Mouse (Mus musculus) neural tube, embryonic 15.5 days (tissue): ENCODE measurements at regions not wholly inside any gene's neighbourhood (a gene's known extent, or its start where the extent isn't known, plus 50 kb on each side); places are given as distances from the start of the nearest gene placed in this dataset.
"Not testable (repeated sequence)": the region's sequence is repeated elsewhere in the genome, so short reads cannot be mapped to it uniquely, and the experiment has no call there.

ENCODE experiments used
- ATAC-seq: fragments of 200-750 bp; cut with Nextera tagmentation; 2 replicates; pipeline ENCODE4 v1.8.0; 2017; ENCODE audit warnings: mild to moderate bottlenecking, moderate TSS enrichment, moderate library complexity; ENCODE audit not compliant: low FRiP score
- H3K27ac ChIP-seq: fragments of 300-500 bp; sonication (generic); replicated peaks from 2 replicates; pipeline ENCODE4 v1.5.1; 2015; ENCODE audit warnings: mild to moderate bottlenecking, inconsistent platforms
- H3K27me3 ChIP-seq: fragments of 300-500 bp; sonication (generic); replicated peaks from 2 replicates; pipeline ENCODE4 v1.6.1; 2015; ENCODE audit warnings: inconsistent platforms
- H3K36me3 ChIP-seq: fragments of 300-500 bp; sonication (generic); 2 replicates; pipeline ENCODE4 v1.6.1; 2015; ENCODE audit warnings: inconsistent platforms
- H3K4me1 ChIP-seq: fragments of 300-500 bp; sonication (generic); 2 replicates; pipeline ENCODE4 v1.6.1; 2015; ENCODE audit warnings: inconsistent platforms
- H3K4me2 ChIP-seq: fragments of 300-500 bp; sonication (generic); 2 replicates; pipeline ENCODE4 v1.6.1; 2015; ENCODE audit warnings: inconsistent platforms, mild to moderate bottlenecking, moderate library complexity
- H3K4me3 ChIP-seq: fragments of 300-500 bp; sonication (generic); replicated peaks from 2 replicates; pipeline ENCODE4 v1.5.1; 2015; ENCODE audit warnings: mild to moderate bottlenecking, inconsistent platforms
- H3K9ac ChIP-seq: fragments of 300-500 bp; sonication (generic); replicated peaks from 2 replicates; pipeline ENCODE4 v1.6.1; 2015; ENCODE audit warnings: mild to moderate bottlenecking, inconsistent platforms
- H3K9me3 ChIP-seq: fragments of 300-500 bp; sonication (generic); replicated peaks from 2 replicates; pipeline ENCODE4 v1.6.1; 2016; ENCODE audit warnings: inconsistent platforms
- WGBS: fragments of 180-500 bp; shearing (Covaris S2); methylation state at CpG from one replicate; pipeline ENCODE4 v1.1.7; 2015; ENCODE audit warnings: mixed read lengths; 5-methylcytosine and 5-hydroxymethylcytosine counted together

DNA sequence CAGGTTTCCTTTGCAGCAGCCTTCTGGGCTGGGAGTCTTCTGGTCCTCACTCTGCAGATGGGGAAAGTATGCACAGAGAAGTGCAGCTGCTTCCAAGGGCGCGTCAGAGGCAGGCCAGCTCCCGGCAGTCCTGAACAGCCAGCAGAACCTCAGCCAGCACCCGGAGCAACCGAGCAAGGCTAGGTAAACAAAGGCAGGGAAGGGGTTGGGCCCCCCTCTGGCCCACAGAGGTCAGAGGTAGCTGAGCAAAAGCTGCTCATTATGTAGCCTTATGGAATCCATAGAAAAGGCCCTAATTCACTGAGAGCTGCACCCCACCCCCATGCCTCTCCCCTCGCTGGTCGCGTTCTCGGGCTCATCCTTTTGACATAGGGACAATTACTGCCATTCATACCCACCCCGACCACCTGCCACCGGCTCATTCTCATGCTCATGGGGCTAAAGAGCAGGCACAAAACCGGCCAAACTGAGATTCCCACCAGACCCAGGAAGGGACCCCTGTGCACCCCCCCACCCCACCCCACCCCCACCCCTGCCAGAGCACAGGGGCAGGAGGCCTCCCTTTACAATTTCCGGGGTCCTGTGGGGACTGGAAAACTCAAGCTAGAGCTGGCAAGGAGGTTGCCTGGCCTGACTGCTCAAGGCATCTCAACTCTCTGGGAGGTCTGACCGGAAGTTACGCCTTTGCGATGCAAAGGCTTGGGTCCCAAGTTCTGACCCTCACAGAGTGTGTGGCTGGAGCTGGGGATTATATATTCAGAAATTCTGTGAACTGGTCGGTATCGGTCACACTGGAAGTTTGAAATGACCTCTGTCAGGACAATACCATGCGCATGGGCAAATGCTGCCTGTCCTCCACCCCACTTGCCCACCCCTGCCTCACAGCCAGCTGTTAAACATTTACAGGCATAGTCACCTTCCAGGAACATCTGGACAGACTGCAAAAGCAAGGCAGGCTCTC, 59.0 kb upstream of the Fzd7 start:
- Histone ChIP-seq H3K36me3 (no peaks in the 10 kb centered on the region), H3K4me2 (no peak overlapping the region), H3K27ac (no peak overlapping the region), H3K9me3 (no peaks in the 10 kb centered on the region), H3K9ac (no peak overlapping the region), H3K27me3 (no peaks in the 10 kb centered on the region), H3K4me3 (no peak overlapping the region), H3K4me1 (peaks cover 11% of the 10 kb centered on the region)
- 18% methylated on average over 19 of the region's 19 CpGs for WGBS
- ATAC-seq, result peak; percentile 49; the same call in 1 of the 2 replicates

DNA sequence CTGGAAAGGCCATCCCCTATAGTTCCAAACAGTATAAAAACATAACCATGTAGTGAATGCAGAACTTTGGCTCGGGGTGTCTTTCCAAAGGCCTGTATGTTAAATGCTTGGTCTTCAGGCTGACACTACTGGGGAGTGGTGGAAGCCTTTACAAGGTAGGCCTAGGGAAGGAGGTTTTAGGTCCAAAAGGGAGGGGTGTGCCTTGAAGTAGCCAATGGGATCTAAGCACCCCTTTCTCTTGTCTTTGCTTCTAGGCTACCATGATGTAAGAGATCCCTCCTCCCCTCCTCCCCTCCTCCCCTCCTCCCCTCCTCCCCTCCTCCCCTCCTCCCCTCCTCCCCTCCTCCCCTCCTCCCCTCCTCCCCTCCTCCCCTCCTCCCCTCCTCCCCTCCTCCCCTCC, 56.5 kb upstream of the Fzd7 start:
- H3K36me3 ChIP-seq, H3K9ac ChIP-seq, H3K4me2 ChIP-seq, H3K27me3 ChIP-seq, H3K4me3 ChIP-seq, H3K9me3 ChIP-seq, H3K27ac ChIP-seq, ATAC-seq: not testable (repeated sequence)
- 100% methylated on average over 1 of the region's 1 CpGs for WGBS
- H3K4me1 ChIP-seq, result peaks cover 11% of the 10 kb centered on the region

DNA sequence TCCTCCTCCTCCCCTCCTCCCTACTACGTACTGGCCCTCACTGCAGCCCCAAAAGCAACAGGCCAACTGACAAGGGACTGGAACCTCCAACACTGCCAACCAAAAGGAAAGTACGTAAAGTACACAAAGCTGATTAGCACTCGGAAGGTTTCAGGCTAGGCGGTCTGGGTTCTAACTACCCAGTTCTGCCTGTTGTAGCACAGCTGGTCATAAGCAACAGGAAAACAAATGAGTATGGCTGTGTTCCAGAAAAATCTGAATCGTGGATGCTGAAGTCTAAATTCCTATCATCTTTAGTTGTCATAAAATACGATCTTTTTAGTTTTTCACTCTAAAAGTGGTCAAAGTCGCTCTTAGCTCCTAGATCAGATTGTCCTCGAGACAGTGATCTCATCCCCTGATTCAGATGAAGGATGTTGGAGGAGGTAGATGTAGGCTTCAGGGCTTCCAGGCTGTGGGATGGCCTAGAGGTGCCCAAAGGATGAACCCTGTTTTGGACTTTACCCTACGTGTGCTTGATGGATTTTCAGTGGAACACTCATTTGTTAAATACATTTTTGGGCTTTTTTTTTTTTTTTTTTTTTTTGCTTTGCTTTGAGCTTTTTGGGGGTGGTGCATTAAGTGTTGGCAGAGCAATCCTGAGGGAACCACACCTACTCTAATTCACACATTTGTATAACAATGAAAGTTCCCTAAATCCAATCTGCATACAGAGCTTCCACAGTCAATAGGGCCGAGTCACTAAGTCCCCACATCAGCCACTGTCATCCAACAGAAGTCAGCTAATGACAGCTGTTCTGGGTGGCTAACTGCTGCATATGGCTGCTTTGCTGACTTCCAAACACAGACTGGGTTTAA, 55.6 kb upstream of the Fzd7 start:
- ATAC-seq, result no peak
- H3K9ac ChIP-seq, result no peak overlapping the region
- H3K27ac ChIP-seq, result no peak overlapping the region
- H3K36me3 ChIP-seq, result no peaks in the 10 kb centered on the region
- no peaks in the 10 kb centered on the region for H3K27me3 ChIP-seq
- no peaks in the 10 kb centered on the region for H3K9me3 ChIP-seq
- H3K4me2 ChIP-seq, result no peak overlapping the region
- peaks cover 11% of the 10 kb centered on the region for H3K4me1 ChIP-seq
- WGBS, result 67% methylated on average over 9 of the region's 10 CpGs
- H3K4me3 ChIP-seq, result no peak overlapping the region

DNA sequence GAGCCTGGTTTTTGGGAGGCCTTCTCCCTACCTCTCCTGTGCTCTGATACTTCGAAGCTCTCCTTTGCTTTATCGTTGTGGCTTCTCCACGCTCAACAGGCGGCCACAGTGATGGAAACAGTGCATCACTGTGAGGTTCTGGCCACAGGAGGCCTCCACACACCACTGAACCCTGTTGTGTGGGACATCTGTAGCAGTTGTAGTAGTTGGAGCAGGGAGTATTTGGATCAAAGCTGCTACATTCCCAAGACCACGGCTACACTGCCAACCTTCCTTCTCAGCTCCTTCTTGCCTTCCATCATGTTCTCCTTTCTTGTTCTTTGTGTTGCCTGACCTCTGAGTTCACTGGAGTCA, 55.0 kb upstream of the Fzd7 start:
- H3K9me3 ChIP-seq, result no peaks in the 10 kb centered on the region
- H3K4me1 ChIP-seq, result peaks cover 11% of the 10 kb centered on the region
- H3K36me3 ChIP-seq, result no peaks in the 10 kb centered on the region
- no peak overlapping the region for H3K27ac ChIP-seq
- ATAC-seq, result no peak
- 61% methylated on average over 5 of the region's 5 CpGs for WGBS
- no peak overlapping the region for H3K4me3 ChIP-seq
- H3K9ac ChIP-seq, result no peak overlapping the region
- H3K4me2 ChIP-seq, result no peak overlapping the region
- H3K27me3 ChIP-seq, result no peaks in the 10 kb centered on the region

DNA sequence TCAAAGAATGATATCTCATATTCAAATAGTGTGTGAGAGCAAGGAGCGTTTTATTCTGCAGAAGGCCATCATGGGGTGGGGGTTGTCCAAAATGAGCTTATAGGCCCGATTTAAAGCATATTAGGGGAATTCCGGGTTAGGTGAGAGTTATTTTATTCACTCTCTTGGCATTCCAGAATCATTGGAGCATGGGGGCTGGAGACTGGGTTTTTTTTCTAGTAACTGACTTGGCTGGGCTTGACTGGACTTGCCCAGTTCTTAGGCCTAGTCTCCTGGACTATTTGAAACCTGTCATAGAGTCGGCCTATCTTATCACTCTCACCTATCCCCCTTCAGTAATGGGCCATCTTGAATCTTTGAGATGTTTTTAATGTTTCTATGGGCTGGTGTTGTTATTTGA, 52.9 kb upstream of the Fzd7 start:
- Histone ChIP-seq H3K9ac (no peak overlapping the region), H3K9me3 (no peaks in the 10 kb centered on the region), H3K27me3 (no peaks in the 10 kb centered on the region), H3K4me3 (no peak overlapping the region), H3K27ac (no peak overlapping the region), H3K36me3 (no peaks in the 10 kb centered on the region), H3K4me2 (no peak overlapping the region), H3K4me1 (no peaks in the 10 kb centered on the region)
- WGBS, result 92% methylated on average over 4 of the region's 4 CpGs
- ATAC-seq, result no peak

DNA sequence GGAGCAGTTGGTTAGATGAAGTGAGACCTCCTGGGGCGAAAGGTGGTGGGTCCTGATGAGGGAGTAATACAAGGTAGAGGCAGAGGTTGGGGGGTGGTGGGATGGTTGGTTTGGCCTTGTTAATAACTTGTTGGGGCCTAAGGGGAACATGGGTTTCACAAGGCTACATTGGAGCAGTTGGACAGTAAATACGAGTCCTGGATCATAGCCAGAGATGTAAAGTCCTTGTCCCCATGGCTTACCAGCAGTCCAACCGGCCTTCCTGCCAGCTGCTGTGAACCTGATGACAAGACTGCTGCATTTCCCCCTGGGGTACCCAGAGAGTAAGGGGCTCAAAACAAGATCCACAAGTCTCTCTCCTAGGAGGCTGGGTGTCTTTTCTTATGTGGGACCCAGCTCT, 52.0 kb upstream of the Fzd7 start:
- ATAC-seq, result no peak
- Histone ChIP-seq H3K4me3 (no peak overlapping the region), H3K4me1 (no peaks in the 10 kb centered on the region), H3K9ac (no peak overlapping the region), H3K27me3 (no peaks in the 10 kb centered on the region), H3K36me3 (no peaks in the 10 kb centered on the region), H3K9me3 (no peaks in the 10 kb centered on the region), H3K27ac (no peak overlapping the region), H3K4me2 (no peak overlapping the region)
- 86% methylated on average over 3 of the region's 3 CpGs for WGBS

DNA sequence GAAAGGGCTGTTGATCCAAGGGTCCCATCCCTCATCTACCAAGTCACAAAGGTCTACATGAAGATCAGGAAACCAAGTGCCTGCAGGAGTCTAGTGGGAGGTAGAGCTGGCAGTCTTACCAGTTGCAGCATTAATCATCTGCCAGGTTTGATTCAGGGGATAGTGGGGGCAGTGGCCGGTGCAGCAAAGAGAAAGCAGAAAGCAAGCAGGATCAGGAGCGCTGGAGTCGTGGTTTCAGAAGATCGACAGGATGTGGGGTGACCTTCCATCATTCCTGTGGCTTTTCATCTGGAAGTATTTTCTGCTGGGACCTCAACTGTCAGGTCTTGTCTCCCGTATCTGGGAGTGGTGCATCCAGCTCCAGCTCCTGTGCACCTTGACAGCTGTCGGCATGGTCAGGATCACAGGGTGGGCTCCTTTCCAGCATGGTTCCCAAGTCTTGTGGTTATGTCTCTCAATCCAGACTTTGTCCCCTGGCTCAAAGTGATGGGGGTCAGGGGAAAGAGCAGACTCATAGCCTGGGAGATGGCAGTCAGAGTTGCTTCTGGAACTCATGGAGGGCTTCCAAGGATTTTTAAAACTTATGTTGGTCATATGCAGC, 51.2 kb upstream of the Fzd7 start:
- Histone ChIP-seq H3K4me2 (no peak overlapping the region), H3K9ac (no peak overlapping the region), H3K4me3 (no peak overlapping the region), H3K27ac (no peak overlapping the region), H3K4me1 (no peaks in the 10 kb centered on the region), H3K27me3 (no peaks in the 10 kb centered on the region), H3K36me3 (no peaks in the 10 kb centered on the region), H3K9me3 (no peaks in the 10 kb centered on the region)
- 89% methylated on average over 6 of the region's 6 CpGs for WGBS
- no peak for ATAC-seq
